Mouse (Mus musculus): ENCODE results near the gene Hbp1. TPM values are rescaled to one million over a fixed set of nuclear protein-coding genes. Genes with fewer than 3 reads are reported as not detected.

Hbp1 gene
- polyA plus RNA-seq, 1 experiment from 2014 or later = 51.3 TPM

DNA sequence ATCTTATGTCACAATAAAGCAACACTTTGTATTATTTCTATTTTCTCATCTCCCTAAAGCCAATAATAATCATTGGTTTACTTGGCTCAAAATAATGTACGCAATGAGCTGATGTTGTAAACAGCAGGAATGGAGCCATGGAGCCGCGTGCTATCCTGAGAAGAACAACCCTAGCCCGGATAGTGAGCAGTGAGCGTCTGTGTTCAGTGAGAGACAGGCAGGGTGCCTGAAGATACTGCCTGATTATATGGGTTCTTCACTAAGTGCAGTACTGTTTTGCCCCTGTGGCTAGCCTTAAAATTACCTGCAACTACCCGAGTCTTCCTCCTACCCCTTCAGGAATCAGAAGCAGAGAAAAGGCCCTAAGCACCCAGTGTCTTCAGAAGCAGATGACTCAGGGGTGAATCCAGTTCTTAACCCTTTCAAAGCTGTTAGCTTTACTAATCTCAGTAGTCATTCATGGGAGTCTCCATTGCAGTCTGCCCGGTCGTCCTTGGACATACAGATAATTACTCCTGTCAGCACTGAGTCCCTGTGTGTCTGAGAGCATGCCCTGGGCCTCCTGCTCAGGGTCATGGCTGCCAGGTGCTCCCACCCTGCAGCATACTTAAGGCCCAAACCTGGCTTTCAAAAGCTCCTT lies 55.1 kb downstream of the Hbp1 start:
- no peak overlapping the region for H3K4me2 ChIP-seq
- H3K4me3 ChIP-seq (ENCODE audit: low read depth, low read length) = no peak overlapping the region
- no peaks in the 10 kb centered on the region for H3K27me3 ChIP-seq (replicated peaks; ENCODE audit: control insufficient read depth, insufficient read depth, low read length)
- 64% methylated on average over 8 of the region's 8 CpGs for WGBS
- ATAC-seq (replicated peaks; ENCODE audit: low FRiP score) = no peak
- DNase-seq (ENCODE audit: low spot score) = no peak
- no peaks in the 10 kb centered on the region for H3K4me1 ChIP-seq (replicated peaks; ENCODE audit: control insufficient read depth, insufficient read depth, low read length)
- no peak overlapping the region for H3K9ac ChIP-seq (ENCODE audit: low read depth, low read length)
- H3K36me3 ChIP-seq (ENCODE audit: control insufficient read depth, insufficient read depth, low read length) = no peaks in the 10 kb centered on the region
- no peaks in the 10 kb centered on the region for H3K9me3 ChIP-seq (ENCODE audit: control insufficient read depth, low read length)
- no peak overlapping the region for H3K27ac ChIP-seq (ENCODE audit: low read depth, low read length)

- no peak for ATAC-seq (replicated peaks; ENCODE audit: low FRiP score)
- Histone ChIP-seq H3K36me3 (ENCODE audit: control insufficient read depth, insufficient read depth, low read length) (no peaks in the 10 kb centered on the region), H3K9ac (ENCODE audit: low read depth, low read length) (no peak overlapping the region), H3K27me3 (replicated peaks; ENCODE audit: control insufficient read depth, insufficient read depth, low read length) (no peaks in the 10 kb centered on the region), H3K27ac (ENCODE audit: low read depth, low read length) (no peak overlapping the region), H3K4me2 (no peak overlapping the region), H3K9me3 (ENCODE audit: control insufficient read depth, low read length) (no peaks in the 10 kb centered on the region), H3K4me3 (ENCODE audit: low read depth, low read length) (no peak overlapping the region), H3K4me1 (replicated peaks; ENCODE audit: control insufficient read depth, insufficient read depth, low read length) (no peaks in the 10 kb centered on the region)
- WGBS = 91% methylated on average over 7 of the region's 7 CpGs
- DNase-seq (ENCODE audit: low spot score) = no peak
Measured at GRCm38 (mm10) chr12:31892771-31893170, 57.6 kb downstream of the Hbp1 start.

DNA sequence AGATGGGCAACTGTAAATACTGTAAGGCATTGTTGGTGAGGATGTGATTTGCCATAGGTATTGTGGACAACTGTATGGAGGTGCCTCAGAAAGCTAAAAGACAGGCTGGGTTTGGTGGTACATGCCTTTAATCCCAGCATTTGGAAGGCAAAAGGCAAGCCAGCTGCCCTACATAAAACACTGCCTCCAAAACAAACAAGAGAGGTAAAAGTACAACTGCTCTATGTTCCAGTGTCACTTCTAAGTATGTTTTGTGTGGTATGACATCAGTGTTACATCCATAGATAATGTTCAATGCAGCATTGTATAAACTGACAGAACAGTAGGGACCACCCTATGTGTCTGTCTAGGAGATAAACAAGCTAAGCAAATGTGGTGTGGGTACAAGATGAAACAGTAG lies 58.3 kb downstream of the Hbp1 start:
- DNase-seq (ENCODE audit: low spot score) (no peak), ATAC-seq (replicated peaks; ENCODE audit: low FRiP score) (no peak)
- Histone ChIP-seq H3K9ac (ENCODE audit: low read depth, low read length) (no peak overlapping the region), H3K4me2 (no peak overlapping the region), H3K36me3 (ENCODE audit: control insufficient read depth, insufficient read depth, low read length) (no peaks in the 10 kb centered on the region), H3K4me3 (ENCODE audit: low read depth, low read length) (no peak overlapping the region), H3K9me3 (ENCODE audit: control insufficient read depth, low read length) (no peaks in the 10 kb centered on the region), H3K27me3 (replicated peaks; ENCODE audit: control insufficient read depth, insufficient read depth, low read length) (no peaks in the 10 kb centered on the region), H3K27ac (ENCODE audit: low read depth, low read length) (no peak overlapping the region), H3K4me1 (replicated peaks; ENCODE audit: control insufficient read depth, insufficient read depth, low read length) (no peaks in the 10 kb centered on the region)

DNA sequence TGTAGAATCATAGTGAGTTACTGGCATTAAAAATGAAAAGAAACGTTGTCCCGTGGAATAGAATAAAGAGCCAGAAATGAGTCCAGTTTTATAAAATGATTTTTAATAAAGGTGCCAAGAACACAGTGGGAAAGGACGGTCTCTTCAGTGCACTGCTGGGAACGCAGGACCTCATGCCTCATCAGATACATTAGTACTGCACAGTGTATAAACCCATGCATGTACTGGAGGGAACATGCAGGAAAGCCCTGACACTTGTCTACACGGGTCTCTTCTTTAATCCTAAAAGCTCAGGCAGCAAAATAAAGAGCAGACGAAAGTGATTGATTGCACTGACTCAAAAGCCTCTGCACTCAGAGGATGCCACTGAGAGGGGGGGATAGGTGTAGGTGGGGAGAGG lies 59.6 kb downstream of the Hbp1 start:
- H3K4me1 ChIP-seq (replicated peaks; ENCODE audit: control insufficient read depth, insufficient read depth, low read length) = no peaks in the 10 kb centered on the region
- no peak overlapping the region for H3K4me2 ChIP-seq
- no peak overlapping the region for H3K4me3 ChIP-seq (ENCODE audit: low read depth, low read length)
- no peaks in the 10 kb centered on the region for H3K9me3 ChIP-seq (ENCODE audit: control insufficient read depth, low read length)
- no peaks in the 10 kb centered on the region for H3K36me3 ChIP-seq (ENCODE audit: control insufficient read depth, insufficient read depth, low read length)
- 76% methylated on average over 6 of the region's 6 CpGs for WGBS
- ATAC-seq (replicated peaks; ENCODE audit: low FRiP score) (no peak), DNase-seq (ENCODE audit: low spot score) (no peak)
- no peak overlapping the region for H3K9ac ChIP-seq (ENCODE audit: low read depth, low read length)
- H3K27ac ChIP-seq (ENCODE audit: low read depth, low read length) = no peak overlapping the region
- H3K27me3 ChIP-seq (replicated peaks; ENCODE audit: control insufficient read depth, insufficient read depth, low read length) = no peaks in the 10 kb centered on the region

GRCm38 (mm10) chr12:31885844-31886606 lies 64.3 kb downstream of the Hbp1 start:
- Histone ChIP-seq H3K4me3 (ENCODE audit: low read depth, low read length) (no peak overlapping the region), H3K27ac (ENCODE audit: low read depth, low read length) (no peak overlapping the region), H3K9ac (ENCODE audit: low read depth, low read length) (no peak overlapping the region), H3K36me3 (ENCODE audit: control insufficient read depth, insufficient read depth, low read length) (no peaks in the 10 kb centered on the region), H3K9me3 (ENCODE audit: control insufficient read depth, low read length) (no peaks in the 10 kb centered on the region), H3K27me3 (replicated peaks; ENCODE audit: control insufficient read depth, insufficient read depth, low read length) (no peaks in the 10 kb centered on the region), H3K4me2 (no peak overlapping the region), H3K4me1 (replicated peaks; ENCODE audit: control insufficient read depth, insufficient read depth, low read length) (no peaks in the 10 kb centered on the region)
- ATAC-seq (replicated peaks; ENCODE audit: low FRiP score) (no peak), DNase-seq (ENCODE audit: low spot score) (no peak)
- 89% methylated on average over 11 of the region's 11 CpGs for WGBS

- WGBS = 68% methylated on average over 4 of the region's 4 CpGs
- no peak for DNase-seq (ENCODE audit: low spot score)
Measured at GRCm38 (mm10) chr12:31885084-31885483, 65.3 kb downstream of the Hbp1 start.

GRCm38 (mm10) chr12:31884365-31884764 lies 66.0 kb downstream of the Hbp1 start:
- Histone ChIP-seq H3K27me3 (replicated peaks; ENCODE audit: control insufficient read depth, insufficient read depth, low read length) (no peaks in the 10 kb centered on the region), H3K27ac (ENCODE audit: low read depth, low read length) (no peak overlapping the region)

More at GRCm38 (mm10) chr12:31885084-31885483, 65.3 kb downstream of the Hbp1 start:
- Histone ChIP-seq H3K36me3 (ENCODE audit: control insufficient read depth, insufficient read depth, low read length) (no peaks in the 10 kb centered on the region), H3K9ac (ENCODE audit: low read depth, low read length) (no peak overlapping the region), H3K9me3 (ENCODE audit: control insufficient read depth, low read length) (no peaks in the 10 kb centered on the region), H3K4me1 (replicated peaks; ENCODE audit: control insufficient read depth, insufficient read depth, low read length) (no peaks in the 10 kb centered on the region), H3K27me3 (replicated peaks; ENCODE audit: control insufficient read depth, insufficient read depth, low read length) (no peaks in the 10 kb centered on the region), H3K4me2 (no peak overlapping the region), H3K4me3 (ENCODE audit: low read depth, low read length) (no peak overlapping the region), H3K27ac (ENCODE audit: low read depth, low read length) (no peak overlapping the region)
- no peak for ATAC-seq (replicated peaks; ENCODE audit: low FRiP score)

GRCm38 (mm10) chr12:31882736-31883135 lies 67.6 kb downstream of the Hbp1 start:
- no peaks in the 10 kb centered on the region for H3K36me3 ChIP-seq (ENCODE audit: control insufficient read depth, insufficient read depth, low read length)
- ATAC-seq (replicated peaks; ENCODE audit: low FRiP score) = no peak
- WGBS = 61% methylated on average over 1 of the region's 1 CpGs

More at GRCm38 (mm10) chr12:31884365-31884764, 66.0 kb downstream of the Hbp1 start:
- no peak for DNase-seq (ENCODE audit: low spot score)
- 78% methylated on average over 4 of the region's 4 CpGs for WGBS
- no peak overlapping the region for H3K9ac ChIP-seq (ENCODE audit: low read depth, low read length)
- H3K36me3 ChIP-seq (ENCODE audit: control insufficient read depth, insufficient read depth, low read length) = no peaks in the 10 kb centered on the region
- no peaks in the 10 kb centered on the region for H3K4me1 ChIP-seq (replicated peaks; ENCODE audit: control insufficient read depth, insufficient read depth, low read length)
- no peak for ATAC-seq (replicated peaks; ENCODE audit: low FRiP score)
- H3K4me3 ChIP-seq (ENCODE audit: low read depth, low read length) = no peak overlapping the region
- H3K4me2 ChIP-seq = no peak overlapping the region
- no peaks in the 10 kb centered on the region for H3K9me3 ChIP-seq (ENCODE audit: control insufficient read depth, low read length)

GRCm38 (mm10) chr12:31876775-31877174 lies 73.6 kb downstream of the Hbp1 start:
- Histone ChIP-seq H3K4me1 (replicated peaks; ENCODE audit: control insufficient read depth, insufficient read depth, low read length) (no peaks in the 10 kb centered on the region), H3K4me3 (ENCODE audit: low read depth, low read length) (no peak overlapping the region), H3K27ac (ENCODE audit: low read depth, low read length) (no peak overlapping the region), H3K9me3 (ENCODE audit: control insufficient read depth, low read length) (no peaks in the 10 kb centered on the region), H3K27me3 (replicated peaks; ENCODE audit: control insufficient read depth, insufficient read depth, low read length) (no peaks in the 10 kb centered on the region), H3K36me3 (ENCODE audit: control insufficient read depth, insufficient read depth, low read length) (no peaks in the 10 kb centered on the region), H3K4me2 (no peak overlapping the region), H3K9ac (ENCODE audit: low read depth, low read length) (no peak overlapping the region)
- no peak for ATAC-seq (replicated peaks; ENCODE audit: low FRiP score)
- no peak for DNase-seq (ENCODE audit: low spot score)
- 86% methylated on average over 4 of the region's 4 CpGs for WGBS

More at GRCm38 (mm10) chr12:31882736-31883135, 67.6 kb downstream of the Hbp1 start:
- DNase-seq (ENCODE audit: low spot score) = no peak
- H3K27ac ChIP-seq (ENCODE audit: low read depth, low read length) = no peak overlapping the region
- H3K4me1 ChIP-seq (replicated peaks; ENCODE audit: control insufficient read depth, insufficient read depth, low read length) = no peaks in the 10 kb centered on the region
- H3K9ac ChIP-seq (ENCODE audit: low read depth, low read length) = no peak overlapping the region
- H3K4me2 ChIP-seq = no peak overlapping the region
- H3K27me3 ChIP-seq (replicated peaks; ENCODE audit: control insufficient read depth, insufficient read depth, low read length) = no peaks in the 10 kb centered on the region
- H3K9me3 ChIP-seq (ENCODE audit: control insufficient read depth, low read length) = no peaks in the 10 kb centered on the region
- H3K4me3 ChIP-seq (ENCODE audit: low read depth, low read length) = no peak overlapping the region
